Mouse (Mus musculus) G1E-ER4 (cell line): Measurements from ENCODE around the gene Sntb2. TPM values are rescaled to one million over a fixed set of nuclear protein-coding genes. Genes with fewer than 3 reads are reported as not detected.

ENCODE experiments used
- GATA1 ChIP-seq: IDR thresholded peaks from one replicate; pipeline ENCODE4 v1.8.0; 2012; ENCODE audit warnings: low read length, inconsistent platforms
- polyA plus RNA-seq: library from polyadenylated mRNA; stranded (reverse); fragments of >175 nt; gene quantifications from 2 replicates; pipeline ENCODE4 v1.2.3, GENCODE M21; 2012

Sntb2 gene
- polyA plus RNA-seq, 1 experiment: 8.2 TPM

DNA sequence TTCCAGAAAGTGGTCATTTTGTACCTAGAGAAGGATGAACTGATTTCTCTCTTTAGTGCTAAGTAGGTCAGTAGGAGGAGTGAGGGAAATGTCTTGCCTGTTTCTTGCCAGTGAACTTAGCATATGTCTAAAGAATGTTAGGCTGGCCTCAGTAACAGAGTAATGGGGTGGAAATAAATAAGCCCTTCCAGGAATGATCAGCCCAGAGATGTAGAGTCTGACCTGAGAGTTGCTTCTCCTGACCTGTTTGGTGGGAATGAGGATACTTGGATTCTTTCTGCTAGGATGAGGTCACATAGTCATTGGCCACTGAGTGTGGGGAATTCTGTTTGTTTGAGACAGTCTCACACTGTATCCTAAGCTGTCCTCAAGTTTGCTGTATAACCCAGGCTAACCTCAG, 52.0 kb downstream of the Sntb2 start:
- no peak for TF ChIP-seq GATA1

DNA sequence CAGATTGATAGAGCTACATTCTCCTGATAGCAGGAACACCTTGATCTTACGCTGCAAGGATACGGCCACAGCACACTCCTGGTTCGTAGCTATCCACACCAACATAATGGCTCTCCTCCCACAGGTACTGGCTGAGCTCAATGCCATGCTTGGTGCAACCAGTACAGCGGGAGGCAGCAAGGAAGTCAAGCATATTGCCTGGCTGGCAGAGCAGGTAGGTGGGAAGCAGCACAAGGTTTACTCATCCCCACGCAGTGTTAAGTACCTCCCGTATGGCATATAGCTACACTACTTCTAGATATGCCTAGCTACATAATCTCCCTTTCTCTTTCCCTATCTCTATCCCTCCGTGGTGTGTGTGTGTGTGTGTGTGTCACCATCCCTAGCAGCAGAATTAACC, 55.8 kb downstream of the Sntb2 start:
- no peak for TF ChIP-seq GATA1

GRCm38 (mm10) chr8:106997416-106997815, 61.9 kb downstream of the Sntb2 start:
- TF ChIP-seq GATA1: no peak

GRCm38 (mm10) chr8:106999068-106999467, 63.5 kb downstream of the Sntb2 start:
- TF ChIP-seq GATA1: no peak

DNA sequence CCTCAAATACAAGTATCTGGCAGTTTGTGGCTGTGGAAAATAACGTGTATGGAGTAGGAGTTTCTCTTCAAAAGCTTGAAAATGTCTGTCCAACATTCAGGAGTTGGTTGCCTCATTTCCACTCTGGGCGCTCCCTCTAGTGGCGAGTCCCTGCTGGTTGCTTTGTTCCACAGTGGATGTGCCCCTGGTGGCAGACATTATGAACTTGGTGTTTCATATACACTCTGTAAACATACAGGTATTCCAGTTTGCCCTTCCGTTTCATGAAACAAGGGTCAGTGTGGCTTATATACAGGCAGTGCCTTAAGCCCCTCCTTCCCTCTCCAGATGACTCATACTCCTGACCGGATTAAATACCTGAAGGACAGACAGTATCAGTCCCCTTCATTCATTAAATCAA, 67.0 kb downstream of the Sntb2 start:
- no peak for TF ChIP-seq GATA1

DNA sequence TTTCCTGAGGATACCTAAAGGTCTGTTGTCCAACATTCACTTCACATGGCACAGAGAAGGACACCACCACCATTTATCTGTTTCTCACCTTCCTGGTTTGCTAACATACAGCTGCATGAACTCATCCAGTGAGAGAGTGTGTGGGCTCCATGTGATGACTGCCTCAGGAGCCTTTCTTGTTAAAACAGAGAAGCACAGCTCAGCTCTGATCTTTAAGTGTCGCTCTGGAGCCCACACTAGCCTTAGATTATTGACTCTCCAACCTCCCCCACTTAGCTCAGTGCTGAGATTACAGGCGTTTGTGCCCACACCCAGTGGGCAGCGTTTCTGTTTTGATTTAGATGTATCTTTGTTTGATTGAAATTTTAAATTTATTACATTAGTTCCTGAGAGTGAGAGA, 72.2 kb downstream of the Sntb2 start:
- TF ChIP-seq GATA1: no peak

- no peak for TF ChIP-seq GATA1
Measured at GRCm38 (mm10) chr8:107012666-107013065, 77.1 kb downstream of the Sntb2 start.

GRCm38 (mm10) chr8:107014915-107015314, 79.4 kb downstream of the Sntb2 start:
- TF ChIP-seq GATA1: no peak

- TF ChIP-seq GATA1: no peak
Measured at GRCm38 (mm10) chr8:107023479-107023878, 87.9 kb downstream of the Sntb2 start.

GRCm38 (mm10) chr8:107029310-107029709, 93.8 kb downstream of the Sntb2 start:
- no peak for TF ChIP-seq GATA1

GRCm38 (mm10) chr8:107030058-107030457, 94.5 kb downstream of the Sntb2 start:
- no peak for TF ChIP-seq GATA1

- TF ChIP-seq GATA1: no peak
Measured at GRCm38 (mm10) chr8:107030650-107031576, 95.4 kb downstream of the Sntb2 start, which contains the start of gene Vps4a. Gene Vps4a (plus strand): TSS chr8:107031222.

GRCm38 (mm10) chr8:107031577-107032090, 96.1 kb downstream of the Sntb2 start:
- no peak for TF ChIP-seq GATA1

- no peak for TF ChIP-seq GATA1
Measured at GRCm38 (mm10) chr8:107035641-107036040, 100.1 kb downstream of the Sntb2 start.

GRCm38 (mm10) chr8:107036626-107037025, 101.1 kb downstream of the Sntb2 start:
- TF ChIP-seq GATA1: no peak

- TF ChIP-seq GATA1: no peak
Measured at GRCm38 (mm10) chr8:107040632-107041031, 105.1 kb downstream of the Sntb2 start.

- no peak for TF ChIP-seq GATA1
Measured at GRCm38 (mm10) chr8:107045478-107045877, 109.9 kb downstream of the Sntb2 start.
